ENCODE assay signal across 10 mouse cellular contexts in the genomic region with DNA sequence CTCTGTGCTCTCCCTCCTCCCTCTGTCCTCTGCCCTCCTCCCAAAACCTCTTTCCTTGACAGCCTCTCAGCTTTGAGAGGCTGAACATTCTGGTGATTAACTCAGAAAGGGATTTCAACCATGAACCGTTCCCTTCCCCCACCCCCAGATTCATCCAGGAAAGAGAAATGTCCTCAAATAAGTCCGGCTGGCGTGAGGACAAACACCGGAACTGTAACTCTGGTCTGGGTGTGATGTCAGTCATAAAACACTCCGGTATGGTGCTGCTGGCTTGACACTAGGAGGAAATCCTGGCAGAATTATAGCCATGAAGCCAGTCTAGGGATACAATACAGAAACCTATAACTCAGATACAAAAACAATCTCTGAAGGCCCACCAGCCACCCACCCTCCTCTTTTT.
DNase-seq lines count a peak whose midpoint lies in the region; ATAC-seq lines count a peak whose summit lies in the region.
"Had no signal": no experiment of that assay in that cellular context is flagged by ENCODE, and none has a peak within 500 bp of the region (broad histone marks: within the 10 kb centered on the region; RNA-seq: fewer than 3 reads in every experiment).

No protein-coding gene starts in this region.

- ATAC-seq in heart, embryonic 13.5 days (ENCODE audit: extremely low read depth, insufficient number of reproducible peaks, low FRiP score, low TSS enrichment): no peak
- ATAC-seq in heart, embryonic 11.5 days (replicated peaks; ENCODE audit: insufficient number of reproducible peaks, low FRiP score, low TSS enrichment): no peak

- H3K27ac ChIP-seq in heart, embryonic 13.5 days (replicated peaks): peak overlapping the region; percentile 57
- no peak overlapping the region for H3K27ac ChIP-seq in heart, embryonic 11.5 days (ENCODE audit: low read depth, low read length)
- H3K27ac ChIP-seq: embryonic facial prominence, embryonic 12.5 days had no signal

- WGBS in heart, embryonic 13.5 days: 31% methylated on average over 5 of the region's 5 CpGs
- 50% methylated on average over 5 of the region's 5 CpGs for WGBS in heart, embryonic 11.5 days (ENCODE audit: insufficient replicate concordance)

- H3K36me3 ChIP-seq in heart, embryonic 13.5 days: no peaks in the 10 kb centered on the region
- H3K36me3 ChIP-seq in heart, embryonic 11.5 days (ENCODE audit: control insufficient read depth, insufficient read depth, low read length): no peaks in the 10 kb centered on the region
- H3K36me3 ChIP-seq: embryonic facial prominence, embryonic 12.5 days had no signal

- no peaks in the 10 kb centered on the region for H3K9me3 ChIP-seq in heart, embryonic 13.5 days
- H3K9me3 ChIP-seq in heart, embryonic 11.5 days (replicated peaks; ENCODE audit: control insufficient read depth, low read length): no peaks in the 10 kb centered on the region
- H3K9me3 ChIP-seq: embryonic facial prominence, embryonic 12.5 days had no signal

- peak overlapping the region; percentile 23 for H3K4me2 ChIP-seq in heart, embryonic 13.5 days
- no peak overlapping the region for H3K4me2 ChIP-seq in heart, embryonic 11.5 days
- H3K4me2 ChIP-seq: embryonic facial prominence, embryonic 12.5 days had no signal

- H3K4me3 ChIP-seq in heart, embryonic 13.5 days: no peak overlapping the region
- H3K4me3 ChIP-seq in heart, embryonic 11.5 days (ENCODE audit: low read depth, low read length): no peak overlapping the region
- H3K4me3 ChIP-seq: embryonic facial prominence, embryonic 12.5 days had no signal

- H3K4me1 ChIP-seq in heart, embryonic 13.5 days: peaks cover 23% of the 10 kb centered on the region
- peaks cover 12% of the 10 kb centered on the region for H3K4me1 ChIP-seq in heart, embryonic 11.5 days (ENCODE audit: control insufficient read depth, insufficient read depth, low read length)
- H3K4me1 ChIP-seq: embryonic facial prominence, embryonic 12.5 days had no signal

- peak overlapping the region; percentile 38 for H3K9ac ChIP-seq in heart, embryonic 13.5 days
- H3K9ac ChIP-seq in heart, embryonic 11.5 days (ENCODE audit: low read depth, low read length): no peak overlapping the region
- H3K9ac ChIP-seq: embryonic facial prominence, embryonic 12.5 days had no signal

- H3K27me3 ChIP-seq in heart, embryonic 13.5 days (replicated peaks): peaks cover under 1% of the 10 kb centered on the region; the same call in 1 of the 2 replicates
- no peaks in the 10 kb centered on the region for H3K27me3 ChIP-seq in heart, embryonic 11.5 days (ENCODE audit: control insufficient read depth, insufficient read depth, low read length)
- H3K27me3 ChIP-seq: CH12.LX; embryonic facial prominence, embryonic 12.5 days had no signal

- DNase-seq in MN1 (ENCODE audit: low spot score): peak; percentile 16
- peak; percentile 54 for DNase-seq in heart, postnatal 4 days
- peak; percentile 69 to 74 for DNase-seq in kidney, postnatal 25 days
- DNase-seq in cerebellum, postnatal 36 days: no peak
- DNase-seq in thymus, postnatal 10 days (ENCODE audit: low spot score in 2 of 2): no peak
- no peak for DNase-seq in gastrocnemius, adult 8-10 months (ENCODE audit: low spot score in 2 of 2)

Comparison
In these comparisons a context has a peak if more than half of its experiments do, and no peak if none do; other contexts are left out.
1. DNase-seq: peak in MN1 (single experiment), heart, postnatal 4 days (single experiment) and kidney, postnatal 25 days (2 of 2); none in cerebellum, postnatal 36 days (0 of 2), thymus, postnatal 10 days (0 of 2) and gastrocnemius, adult 8-10 months (0 of 2).